Mouse (Mus musculus): ENCODE data around the gene Plch2. TPM values are rescaled to one million over a fixed set of nuclear protein-coding genes. Genes with fewer than 3 reads are reported as not detected.

Gene Plch2
- total and polyA plus RNA-seq, 3 experiments: 0.85 to 1.1 TPM; not detected in 1

GRCm38 (mm10) chr4:155010870-155011269 is 45.7 kb downstream of the Plch2 start:
- H3K9ac ChIP-seq (ENCODE audit: control insufficient read depth, low read depth, low read length, poor library complexity, severe bottlenecking): no peak overlapping the region
- no peaks in the 10 kb centered on the region for H3K9me3 ChIP-seq (replicated peaks; ENCODE audit: insufficient read depth, low read length)
- DNase-seq (ENCODE audit: low read depth, low spot score): no peak
- H3K36me3 ChIP-seq (ENCODE audit: control insufficient read depth in 1 of 2, insufficient read depth in 2 of 2, low read length in 2 of 2): no peaks in the 10 kb centered on the region
- H3K4me3 ChIP-seq (ENCODE audit: control insufficient read depth in 1 of 2, insufficient read depth in 1 of 2, low read depth in 2 of 2, low read length in 2 of 2): no peak overlapping the region
- no peaks in the 10 kb centered on the region for H3K79me2 ChIP-seq (ENCODE audit: control insufficient read depth, insufficient read depth, low read length, poor library complexity)
- no peak for TF ChIP-seq MAX (IDR thresholded peaks at IDR 0.05; ENCODE audit: low read length)
- TF ChIP-seq ZNF384 (IDR thresholded peaks at IDR 0.05; ENCODE audit: low read depth, low read length): no peak
- TF ChIP-seq TBP (IDR thresholded peaks at IDR 0.05; ENCODE audit: low read depth, low read length): no peak
- no peak for TF ChIP-seq BHLHE40 (IDR thresholded peaks at IDR 0.05; ENCODE audit: borderline replicate concordance, low read depth, low read length)
- no peak for TF ChIP-seq MAFK (IDR thresholded peaks at IDR 0.05; ENCODE audit: borderline replicate concordance, low read depth, low read length)
- no peak for TF ChIP-seq MXI1 (IDR thresholded peaks at IDR 0.05; ENCODE audit: low read depth, low read length)
- no peak for TF ChIP-seq MEF2A (IDR thresholded peaks at IDR 0.05; ENCODE audit: extremely low read depth, insufficient replicate concordance, low read depth, low read length, poor library complexity, severe bottlenecking)
- no peak for TF ChIP-seq TAL1 (IDR thresholded peaks at IDR 0.05; ENCODE audit: low read length)
- TF ChIP-seq ELF1 (IDR thresholded peaks at IDR 0.05; ENCODE audit: low read depth, low read length): no peak
- TF ChIP-seq MYB (IDR thresholded peaks at IDR 0.05; ENCODE audit: low read depth, low read length): no peak
- TF ChIP-seq MYC (IDR thresholded peaks at IDR 0.05; ENCODE audit: low read depth, low read length): no peak
- no peak for TF ChIP-seq CHD2 (IDR thresholded peaks at IDR 0.05; ENCODE audit: low read length)
- TF ChIP-seq SIN3A (IDR thresholded peaks at IDR 0.05; ENCODE audit: low read length): no peak
- no peak overlapping the region for H3K27ac ChIP-seq (ENCODE audit: control insufficient read depth, low read depth, low read length)
- H3K27me3 ChIP-seq (ENCODE audit: control insufficient read depth in 1 of 2, insufficient read depth in 2 of 2, low read length in 2 of 2): 0 out of 4 replicates have a peak, but pooled peaks cover 0 to 1% of the 10 kb centered on the region in 2 experiments
- H3K4me1 ChIP-seq (ENCODE audit: control insufficient read depth in 1 of 2, insufficient read depth in 2 of 2, low read length in 2 of 2): no peaks in the 10 kb centered on the region

GRCm38 (mm10) chr4:155009216-155009615 is 47.4 kb downstream of the Plch2 start:
- no peaks in the 10 kb centered on the region for H3K9me3 ChIP-seq (replicated peaks; ENCODE audit: insufficient read depth, low read length)
- no peak for DNase-seq (ENCODE audit: low read depth, low spot score)
- no peaks in the 10 kb centered on the region for H3K27me3 ChIP-seq (ENCODE audit: control insufficient read depth in 1 of 2, insufficient read depth in 2 of 2, low read length in 2 of 2)
- TF ChIP-seq MAX (IDR thresholded peaks at IDR 0.05; ENCODE audit: low read length) (no peak), MAFK (IDR thresholded peaks at IDR 0.05; ENCODE audit: borderline replicate concordance, low read depth, low read length) (no peak), TCF12 (IDR thresholded peaks at IDR 0.05; ENCODE audit: low read depth, low read length) (no peak), CHD1 (IDR thresholded peaks at IDR 0.05; ENCODE audit: low read depth, low read length) (no peak), USF2 (IDR thresholded peaks at IDR 0.05; ENCODE audit: borderline replicate concordance in 1 of 2, insufficient read depth in 1 of 2, low read depth in 1 of 2, low read length in 2 of 2) (no peak), MXI1 (IDR thresholded peaks at IDR 0.05; ENCODE audit: low read depth, low read length) (no peak), ETS1 (IDR thresholded peaks at IDR 0.05; ENCODE audit: low read depth, low read length) (no peak), UBTF (IDR thresholded peaks at IDR 0.05; ENCODE audit: borderline replicate concordance, insufficient read depth, low read depth, low read length) (no peak), MYB (IDR thresholded peaks at IDR 0.05; ENCODE audit: low read depth, low read length) (no peak), JUND (IDR thresholded peaks at IDR 0.05; ENCODE audit: low read depth, low read length) (no peak), ZMIZ1 (IDR thresholded peaks at IDR 0.05; ENCODE audit: low read depth, low read length) (no peak), TBP (IDR thresholded peaks at IDR 0.05; ENCODE audit: low read depth, low read length) (no peak)
- no peaks in the 10 kb centered on the region for H3K4me1 ChIP-seq (ENCODE audit: control insufficient read depth in 1 of 2, insufficient read depth in 2 of 2, low read length in 2 of 2)
- no peaks in the 10 kb centered on the region for H3K79me2 ChIP-seq (ENCODE audit: control insufficient read depth, insufficient read depth, low read length, poor library complexity)
- H3K4me3 ChIP-seq (ENCODE audit: control insufficient read depth in 1 of 2, insufficient read depth in 1 of 2, low read depth in 2 of 2, low read length in 2 of 2): no peak overlapping the region
- H3K27ac ChIP-seq (ENCODE audit: control insufficient read depth, low read depth, low read length): no peak overlapping the region
- no peaks in the 10 kb centered on the region for H3K36me3 ChIP-seq (ENCODE audit: control insufficient read depth in 1 of 2, insufficient read depth in 2 of 2, low read length in 2 of 2)
- H3K9ac ChIP-seq (ENCODE audit: control insufficient read depth, low read depth, low read length, poor library complexity, severe bottlenecking): no peak overlapping the region
